Mouse (Mus musculus) cerebral cortex, adult 2 months (tissue): ENCODE results near the gene Rab12.

ENCODE experiments used
- WGBS: fragments of 180-500 bp; shearing (Covaris S2); methylation state at CpG from one replicate; pipeline ENCODE4 v1.1.7; 2018; 5-methylcytosine and 5-hydroxymethylcytosine counted together

The Rab12 gene

GRCm38 (mm10) chr17:66519554-66520553 is at the start of gene Rab12:
TSS of gene Rab12 (minus strand) at chr17:66519729.
- 6% methylated on average over 71 of the region's 71 CpGs for WGBS

GRCm38 (mm10) chr17:66564213-66564612 is 44.7 kb upstream of the Rab12 start:
- WGBS, result 35% methylated on average over 7 of the region's 7 CpGs

- 24% methylated on average over 1 of the region's 1 CpGs for WGBS
Measured at GRCm38 (mm10) chr17:66563551-66563950, 44.0 kb upstream of the Rab12 start.

- 70% methylated on average over 2 of the region's 2 CpGs for WGBS
Measured at GRCm38 (mm10) chr17:66561380-66561779, 41.9 kb upstream of the Rab12 start.

GRCm38 (mm10) chr17:66558404-66559317 is 39.1 kb upstream of the Rab12 start:
- 93% methylated on average over 17 of the region's 17 CpGs for WGBS

GRCm38 (mm10) chr17:66552690-66553089 is 33.2 kb upstream of the Rab12 start:
- WGBS, result 54% methylated on average over 4 of the region's 4 CpGs

GRCm38 (mm10) chr17:66550486-66550885 is 31.0 kb upstream of the Rab12 start:
- 92% methylated on average over 5 of the region's 5 CpGs for WGBS

GRCm38 (mm10) chr17:66532285-66532684 is 12.8 kb upstream of the Rab12 start:
- WGBS, result 96% methylated on average over 1 of the region's 1 CpGs

- WGBS, result 72% methylated on average over 5 of the region's 5 CpGs
Measured at GRCm38 (mm10) chr17:66523396-66523795, 3.9 kb upstream of the Rab12 start.

GRCm38 (mm10) chr17:66522631-66523030 is 3.1 kb upstream of the Rab12 start:
- 70% methylated on average over 1 of the region's 1 CpGs for WGBS

- WGBS, result under 1% methylated on average over 57 of the region's 57 CpGs
Measured at GRCm38 (mm10) chr17:66518877-66519553, 514 bp downstream of the Rab12 start.

GRCm38 (mm10) chr17:66516953-66517352 is 2.6 kb downstream of the Rab12 start:
- WGBS, result 59% methylated on average over 4 of the region's 4 CpGs

- WGBS, result 88% methylated on average over 10 of the region's 10 CpGs
Measured at GRCm38 (mm10) chr17:66514288-66514995, 5.1 kb downstream of the Rab12 start.

- WGBS, result 78% methylated on average over 15 of the region's 15 CpGs
Measured at GRCm38 (mm10) chr17:66512202-66512956, 7.2 kb downstream of the Rab12 start.

- WGBS, result 28% methylated on average over 10 of the region's 10 CpGs
Measured at GRCm38 (mm10) chr17:66510221-66510683, 9.3 kb downstream of the Rab12 start.

- WGBS, result 75% methylated on average over 9 of the region's 9 CpGs
Measured at GRCm38 (mm10) chr17:66507049-66507954, 12.2 kb downstream of the Rab12 start.

GRCm38 (mm10) chr17:66504964-66505363 is 14.6 kb downstream of the Rab12 start:
- WGBS, result 61% methylated on average over 8 of the region's 8 CpGs

- WGBS, result 77% methylated on average over 2 of the region's 2 CpGs
Measured at GRCm38 (mm10) chr17:66504248-66504647, 15.3 kb downstream of the Rab12 start.

GRCm38 (mm10) chr17:66503466-66503865 is 16.1 kb downstream of the Rab12 start:
- 51% methylated on average over 9 of the region's 9 CpGs for WGBS
